Comparison of ENCODE assay signal across 8 mouse cellular contexts in genomic region chr1:36634940-36635339, GRCm38 (mm10). TPM values are rescaled to one million over a fixed set of nuclear protein-coding genes. Genes with fewer than 3 reads are reported as not detected.
DNase-seq lines count a peak whose midpoint lies in the region; ATAC-seq and TF ChIP-seq lines count a peak whose summit lies in the region.

No protein-coding gene starts in this region.

- peaks cover 1% of the 10 kb centered on the region for H3K4me1 ChIP-seq in ES-Bruce4 (ENCODE audit: control insufficient read depth, insufficient read depth, low read length)
- H3K4me1 ChIP-seq in forebrain, embryonic 15.5 days = peaks cover 26% of the 10 kb centered on the region
- H3K4me1 ChIP-seq in lung, postnatal 0 days (ENCODE audit: insufficient read depth, low read depth, low read length) = no peaks in the 10 kb centered on the region

- peak; percentile 85 for TF ChIP-seq CTCF in ES-Bruce4 (IDR thresholded peaks at IDR 0.05; ENCODE audit: low read depth, low read length)
- TF ChIP-seq CTCF in brain, embryonic 14.5 days (IDR thresholded peaks at IDR 0.05; ENCODE audit: borderline replicate concordance, extremely low read depth, insufficient read depth, insufficient read length) = peak; percentile 90
- TF ChIP-seq CTCF in layer of hippocampus, adult 2 months (conservative IDR thresholded peaks at IDR 0.05) = peak; percentile 96
- peak; percentile 95 for TF ChIP-seq CTCF in lung, postnatal 0 days (IDR thresholded peaks at IDR 0.05)

- no peaks in the 10 kb centered on the region for H3K27me3 ChIP-seq in ES-Bruce4 (ENCODE audit: control insufficient read depth, insufficient read depth, low read length, poor library complexity, severe bottlenecking)
- no peaks in the 10 kb centered on the region for H3K27me3 ChIP-seq in forebrain, embryonic 15.5 days
- H3K27me3 ChIP-seq in lung, postnatal 0 days (replicated peaks; ENCODE audit: insufficient read depth, low read length) = no peaks in the 10 kb centered on the region

- ATAC-seq in forebrain, embryonic 15.5 days (replicated peaks) = peak; percentile 75
- ATAC-seq in lung, postnatal 0 days = peak; percentile 75

- H3K9me3 ChIP-seq in ES-Bruce4 (replicated peaks; ENCODE audit: control insufficient read depth, insufficient read depth, low read length, poor library complexity, severe bottlenecking) = no peaks in the 10 kb centered on the region
- H3K9me3 ChIP-seq in forebrain, embryonic 15.5 days = no peaks in the 10 kb centered on the region
- no peaks in the 10 kb centered on the region for H3K9me3 ChIP-seq in lung, postnatal 0 days (ENCODE audit: low read length)

- no peak overlapping the region for H3K4me3 ChIP-seq in ES-Bruce4 (ENCODE audit: low read depth, low read length)
- H3K4me3 ChIP-seq in forebrain, embryonic 15.5 days = no peak overlapping the region
- no peak overlapping the region for H3K4me3 ChIP-seq in layer of hippocampus, adult 2 months
- H3K4me3 ChIP-seq in lung, postnatal 0 days (ENCODE audit: low read depth, low read length) = no peak overlapping the region

- H3K4me2 ChIP-seq in forebrain, embryonic 15.5 days (replicated peaks) = no peak overlapping the region
- no peak overlapping the region for H3K4me2 ChIP-seq in lung, postnatal 0 days (replicated peaks; ENCODE audit: low read depth, low read length)

- no peak for TF ChIP-seq POLR2A in ES-Bruce4 (IDR thresholded peaks at IDR 0.05; ENCODE audit: insufficient read depth, low read length)
- no peak for TF ChIP-seq POLR2A in brain, embryonic 14.5 days (IDR thresholded peaks at IDR 0.05; ENCODE audit: borderline replicate concordance, extremely low read depth, insufficient read depth, insufficient read length, poor library complexity, severe bottlenecking)

- H3K27ac ChIP-seq in ES-Bruce4 (ENCODE audit: insufficient read depth, low read length) = no peak overlapping the region
- H3K27ac ChIP-seq in forebrain, embryonic 15.5 days (replicated peaks) = no peak overlapping the region
- H3K27ac ChIP-seq in layer of hippocampus, adult 2 months = peak overlapping the region; percentile 61; the same call in 1 of the 2 replicates
- no peak overlapping the region for H3K27ac ChIP-seq in lung, postnatal 0 days (ENCODE audit: low read length)

- H3K36me3 ChIP-seq in ES-Bruce4 (ENCODE audit: control insufficient read depth, insufficient read depth, low read length, poor library complexity, severe bottlenecking) = no peaks in the 10 kb centered on the region
- no peaks in the 10 kb centered on the region for H3K36me3 ChIP-seq in forebrain, embryonic 15.5 days
- no peaks in the 10 kb centered on the region for H3K36me3 ChIP-seq in lung, postnatal 0 days (ENCODE audit: insufficient read depth, low read length)

- TF ChIP-seq EP300 in ES-Bruce4 (IDR thresholded peaks at IDR 0.05; ENCODE audit: insufficient read depth, low read depth, low read length) = no peak
- no peak for TF ChIP-seq EP300 in lung, postnatal 0 days (IDR thresholded peaks at IDR 0.05)

- WGBS in forebrain, embryonic 15.5 days = 18% methylated on average over 5 of the region's 5 CpGs
- WGBS in lung, postnatal 0 days = 22% methylated on average over 5 of the region's 5 CpGs

- H3K9ac ChIP-seq in ES-Bruce4 (ENCODE audit: low read depth, poor library complexity, severe bottlenecking) = no peak overlapping the region
- no peak overlapping the region for H3K9ac ChIP-seq in forebrain, embryonic 15.5 days (replicated peaks)
- no peak overlapping the region for H3K9ac ChIP-seq in lung, postnatal 0 days (replicated peaks; ENCODE audit: low read depth)

- peak; percentile 82 for DNase-seq in brain, embryonic 14.5 days (ENCODE audit: low read depth)
- peak; percentile 80 for DNase-seq in heart, postnatal 4 days
- DNase-seq in layer of hippocampus, adult 2 months (ENCODE audit: low spot score in 2 of 2) = peak; percentile 39 to 66
- DNase-seq in lung, postnatal 0 days (ENCODE audit: low spot score) = peak; percentile 85
- DNase-seq in retina, adult 2 months (ENCODE audit: low read depth, low spot score) = peak; percentile 29
- DNase-seq in thymus, postnatal 25 days = peak; percentile 78

RNA-seq across cellular contexts. Expression of gene Fam178b, which starts 48.0 kb away (rescaled TPM):
- polyA plus RNA-seq in ES-Bruce4 (2011; ENCODE audit: insufficient read depth, insufficient read length, low read depth, missing spikeins) = 8.9 and 9.8 TPM in 2 replicates
- 0.22 and 0.32 TPM in 2 replicates for polyA plus RNA-seq in brain, embryonic 14.5 days (2012; rRNA removed)
- polyA plus RNA-seq in forebrain, embryonic 15.5 days (2015; fragmentation: Nextera tagmentation; extraction: Ambion mirVana) = 0.23 TPM in 1 of 2 replicates, not detected in the other
- under 1 TPM; 0.54 to 0.79 TPM for total RNA-seq in heart, postnatal 4 days (2021)
- total RNA-seq in layer of hippocampus, adult 2 months (2021) = not detected
- polyA plus RNA-seq in lung, postnatal 0 days (2015; fragmentation: Nextera tagmentation; extraction: Ambion mirVana) = 4.7 and 5.1 TPM in 2 replicates

RNA-seq across cellular contexts. Expression of gene Cox5b, which starts 56.3 kb away (rescaled TPM):
- 509 and 516 TPM in 2 replicates for polyA plus RNA-seq in ES-Bruce4 (2011; ENCODE audit: insufficient read depth, insufficient read length, low read depth, missing spikeins)
- 318 and 374 TPM in 2 replicates for polyA plus RNA-seq in brain, embryonic 14.5 days (2012; rRNA removed)
- 542 and 553 TPM in 2 replicates for polyA plus RNA-seq in forebrain, embryonic 15.5 days (2015; fragmentation: Nextera tagmentation; extraction: Ambion mirVana)
- total RNA-seq in heart, postnatal 4 days (2021) = 1,000 to 10,000 TPM; 1,651 to 1,714 TPM
- total RNA-seq in layer of hippocampus, adult 2 months (2021) = 100 to 1,000 TPM; 610 to 649 TPM
- 408 and 474 TPM in 2 replicates for polyA plus RNA-seq in lung, postnatal 0 days (2015; fragmentation: Nextera tagmentation; extraction: Ambion mirVana)

Comparison
In these comparisons a context has a peak if more than half of its experiments do, and no peak if none do; other contexts are left out.
1. DNase-seq: peak in every context shown above with its lines; median percentile 85 in lung, postnatal 0 days; 82 in brain, embryonic 14.5 days; 80 in heart, postnatal 4 days; 78 in thymus, postnatal 25 days; 52 in layer of hippocampus, adult 2 months; 29 in retina, adult 2 months.